Mouse (Mus musculus) heart, embryonic 16.5 days (tissue): Measurements from ENCODE around the gene Zfp423. TPM values are rescaled to one million over a fixed set of nuclear protein-coding genes. Genes with fewer than 3 reads are reported as not detected.
A peak's percentile ranks its signal among the peaks of the same experiment; 100 is the strongest.

Experiments used
- ATAC-seq: fragments of 200-750 bp; cut with Nextera tagmentation; replicated peaks from 2 replicates; pipeline ENCODE4 v1.8.0; 2017; ENCODE audit warnings: moderate number of reproducible peaks; ENCODE audit not compliant: insufficient read depth, low FRiP score; ENCODE audit errors: extremely low read depth
- H3K27ac ChIP-seq: fragments of 300-500 bp; sonication (generic); 2 replicates; pipeline ENCODE4 v1.5.1; 2014; ENCODE audit warnings: mild to moderate bottlenecking, low read length, control low read depth, moderate library complexity
- H3K27me3 ChIP-seq: fragments of 300-500 bp; sonication (generic); 2 replicates; pipeline ENCODE4 v1.6.1; 2014; ENCODE audit warnings: low read length, mixed read lengths; ENCODE audit not compliant: control insufficient read depth, insufficient read depth
- H3K36me3 ChIP-seq: fragments of 300-500 bp; sonication (generic); 2 replicates; pipeline ENCODE4 v1.6.1; 2014; ENCODE audit not compliant: control insufficient read depth, insufficient read depth
- H3K4me1 ChIP-seq: fragments of 300-500 bp; sonication (generic); 2 replicates; pipeline ENCODE4 v1.6.1; 2014; ENCODE audit warnings: low read length, mixed read lengths; ENCODE audit not compliant: control insufficient read depth, insufficient read depth
- H3K4me2 ChIP-seq: fragments of 300-500 bp; sonication (generic); 2 replicates; pipeline ENCODE4 v1.6.1; 2014; ENCODE audit warnings: low read depth, mild to moderate bottlenecking, control low read depth, low read length
- H3K4me3 ChIP-seq: fragments of 300-500 bp; sonication (generic); 2 replicates; pipeline ENCODE4 v1.5.1; 2014; ENCODE audit warnings: mild to moderate bottlenecking, control low read depth, low read length
- H3K9ac ChIP-seq: fragments of 300-500 bp; sonication (generic); 2 replicates; pipeline ENCODE4 v1.6.1; 2014; ENCODE audit warnings: low read length, control low read depth
- H3K9me3 ChIP-seq: fragments of 300-500 bp; sonication (generic); replicated peaks from 2 replicates; pipeline ENCODE4 v1.6.1; 2016; ENCODE audit warnings: low read length; ENCODE audit not compliant: control insufficient read depth
- WGBS: fragments of 180-500 bp; shearing (Covaris S2); extraction: QIAGEN DNeasy Blood & Tissue Kit; methylation state at CpG from one replicate; pipeline ENCODE4 v1.1.7; 2014; 5-methylcytosine and 5-hydroxymethylcytosine counted together
- polyA plus RNA-seq: library from polyadenylated mRNA; unstranded; fragments of >200 nt; fragmentation: Nextera tagmentation; extraction: Ambion mirVana; gene quantifications from 2 replicates; pipeline ENCODE4 v1.2.1, GENCODE M21; 2015

Zfp423 gene
- polyA plus RNA-seq, 1 experiment from 2014 or later, result 3.1 TPM

GRCm38 (mm10) chr8:87802571-87802970 lies 156.8 kb downstream of the Zfp423 start:
- no peaks in the 10 kb centered on the region for H3K9me3 ChIP-seq
- no peak for ATAC-seq

GRCm38 (mm10) chr8:87800121-87800520 lies 159.3 kb downstream of the Zfp423 start:
- Histone ChIP-seq H3K9ac (no peak overlapping the region), H3K27me3 (no peaks in the 10 kb centered on the region), H3K4me3 (no peak overlapping the region), H3K36me3 (no peaks in the 10 kb centered on the region), H3K27ac (no peak overlapping the region), H3K4me2 (no peak overlapping the region), H3K4me1 (peaks cover 11% of the 10 kb centered on the region), H3K9me3 (no peaks in the 10 kb centered on the region)
- WGBS, result 76% methylated on average over 11 of the region's 11 CpGs
- no peak for ATAC-seq

More at GRCm38 (mm10) chr8:87802571-87802970, 156.8 kb downstream of the Zfp423 start:
- no peaks in the 10 kb centered on the region for H3K27me3 ChIP-seq
- H3K4me2 ChIP-seq, result no peak overlapping the region
- H3K9ac ChIP-seq, result no peak overlapping the region
- H3K36me3 ChIP-seq, result no peaks in the 10 kb centered on the region
- no peak overlapping the region for H3K27ac ChIP-seq
- WGBS, result 35% methylated on average over 3 of the region's 3 CpGs
- H3K4me1 ChIP-seq, result peaks cover 11% of the 10 kb centered on the region
- H3K4me3 ChIP-seq, result no peak overlapping the region

GRCm38 (mm10) chr8:87796234-87796633 lies 163.2 kb downstream of the Zfp423 start:
- WGBS, result 65% methylated on average over 7 of the region's 7 CpGs
- ATAC-seq, result no peak
- H3K4me1 ChIP-seq, result no peaks in the 10 kb centered on the region

GRCm38 (mm10) chr8:87794639-87795038 lies 164.8 kb downstream of the Zfp423 start:
- H3K9ac ChIP-seq, result no peak overlapping the region
- no peaks in the 10 kb centered on the region for H3K9me3 ChIP-seq
- WGBS, result 84% methylated on average over 10 of the region's 10 CpGs
- no peak for ATAC-seq
- H3K4me3 ChIP-seq, result no peak overlapping the region
- no peaks in the 10 kb centered on the region for H3K4me1 ChIP-seq
- no peaks in the 10 kb centered on the region for H3K36me3 ChIP-seq
- H3K4me2 ChIP-seq, result no peak overlapping the region
- no peaks in the 10 kb centered on the region for H3K27me3 ChIP-seq
- no peak overlapping the region for H3K27ac ChIP-seq

More at GRCm38 (mm10) chr8:87796234-87796633, 163.2 kb downstream of the Zfp423 start:
- H3K27me3 ChIP-seq, result no peaks in the 10 kb centered on the region
- no peaks in the 10 kb centered on the region for H3K36me3 ChIP-seq
- no peaks in the 10 kb centered on the region for H3K9me3 ChIP-seq
- no peak overlapping the region for H3K27ac ChIP-seq
- no peak overlapping the region for H3K9ac ChIP-seq
- no peak overlapping the region for H3K4me3 ChIP-seq
- no peak overlapping the region for H3K4me2 ChIP-seq

GRCm38 (mm10) chr8:87791103-87791502 lies 168.3 kb downstream of the Zfp423 start:
- Histone ChIP-seq H3K4me3 (no peak overlapping the region), H3K9me3 (no peaks in the 10 kb centered on the region), H3K27ac (no peak overlapping the region), H3K9ac (no peak overlapping the region), H3K4me2 (no peak overlapping the region), H3K36me3 (no peaks in the 10 kb centered on the region), H3K27me3 (no peaks in the 10 kb centered on the region), H3K4me1 (no peaks in the 10 kb centered on the region)
- peak; percentile 55; the same call in 1 of the 2 replicates for ATAC-seq
- 52% methylated on average over 6 of the region's 6 CpGs for WGBS

- no peak overlapping the region for H3K27ac ChIP-seq
- H3K4me3 ChIP-seq, result no peak overlapping the region
- H3K27me3 ChIP-seq, result no peaks in the 10 kb centered on the region
- no peak for ATAC-seq
- no peak overlapping the region for H3K9ac ChIP-seq
- no peak overlapping the region for H3K4me2 ChIP-seq
- no peaks in the 10 kb centered on the region for H3K9me3 ChIP-seq
- WGBS, result 78% methylated on average over 12 of the region's 13 CpGs
- H3K4me1 ChIP-seq, result peaks cover 4% of the 10 kb centered on the region; the same call in 1 of the 2 replicates
- H3K36me3 ChIP-seq, result no peaks in the 10 kb centered on the region
These were observed 174.6 kb downstream of the Zfp423 start for GRCm38 (mm10) chr8:87784641-87785439.

GRCm38 (mm10) chr8:87784227-87784626 lies 175.2 kb downstream of the Zfp423 start:
- Histone ChIP-seq H3K4me3 (no peak overlapping the region), H3K9me3 (no peaks in the 10 kb centered on the region), H3K27me3 (no peaks in the 10 kb centered on the region), H3K36me3 (no peaks in the 10 kb centered on the region), H3K9ac (no peak overlapping the region), H3K27ac (peak overlapping the region; percentile 19; the same call in 1 of the 2 replicates), H3K4me2 (no peak overlapping the region; the same call in 1 of the 2 replicates), H3K4me1 (peaks cover 4% of the 10 kb centered on the region; the same call in 1 of the 2 replicates)
- 50% methylated on average over 13 of the region's 13 CpGs for WGBS
- no peak for ATAC-seq

- Histone ChIP-seq H3K9ac (no peak overlapping the region), H3K9me3 (no peaks in the 10 kb centered on the region), H3K4me1 (peaks cover 4% of the 10 kb centered on the region; the same call in 1 of the 2 replicates), H3K36me3 (no peaks in the 10 kb centered on the region), H3K27ac (no peak overlapping the region), H3K27me3 (no peaks in the 10 kb centered on the region), H3K4me2 (no peak overlapping the region), H3K4me3 (no peak overlapping the region)
- 52% methylated on average over 15 of the region's 15 CpGs for WGBS
- peak; percentile 47; the same call in 1 of the 2 replicates for ATAC-seq
These were observed 176.2 kb downstream of the Zfp423 start for GRCm38 (mm10) chr8:87783198-87783597.

GRCm38 (mm10) chr8:87777586-87777985 lies 181.8 kb downstream of the Zfp423 start:
- H3K9ac ChIP-seq, result no peak overlapping the region
- no peaks in the 10 kb centered on the region for H3K27me3 ChIP-seq
- H3K27ac ChIP-seq, result no peak overlapping the region
- H3K4me3 ChIP-seq, result no peak overlapping the region
- no peaks in the 10 kb centered on the region for H3K36me3 ChIP-seq
- no peaks in the 10 kb centered on the region for H3K9me3 ChIP-seq
- no peaks in the 10 kb centered on the region for H3K4me1 ChIP-seq
- WGBS, result 70% methylated on average over 8 of the region's 8 CpGs
- H3K4me2 ChIP-seq, result no peak overlapping the region
- ATAC-seq, result no peak
